Mouse (Mus musculus): ENCODE results near the gene Tns3.

DNA sequence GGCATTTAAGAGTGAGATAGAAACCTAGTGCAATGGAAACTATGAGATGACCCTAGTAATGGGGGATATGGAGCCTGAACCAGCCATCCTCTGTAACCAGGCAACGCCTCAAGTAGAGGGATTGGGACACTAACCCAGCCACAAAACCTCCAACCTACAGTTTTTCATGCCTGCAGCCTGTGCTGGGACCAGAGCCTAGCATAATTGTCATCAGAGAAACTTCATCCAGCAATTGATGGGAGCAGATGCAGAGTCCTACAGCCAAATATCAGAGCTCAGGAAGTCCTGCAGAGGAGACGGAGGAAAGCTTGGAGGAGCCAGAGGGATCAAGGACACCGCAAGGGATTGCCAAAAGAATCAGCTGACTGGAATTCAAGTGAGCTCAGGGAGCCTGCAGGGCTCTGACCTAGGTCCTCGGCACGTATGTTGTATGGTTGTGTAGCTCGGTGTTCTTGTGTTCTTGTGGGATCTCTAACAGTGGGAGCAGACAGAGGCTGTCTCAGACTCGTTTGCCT lies 278.4 kb downstream of the Tns3 start:
- TF ChIP-seq CTCF (IDR thresholded peaks at IDR 0.05; ENCODE audit: low read depth, low read length) = no peak
- TF ChIP-seq POLR2A (IDR thresholded peaks at IDR 0.05; ENCODE audit: extremely low read depth, insufficient read depth, low read length) = no peak
